Mouse (Mus musculus) v-Abl transformed pro-B cells (cell line): ENCODE results near the gene Ccr9.
"Not testable (repeated sequence)": the region's sequence is repeated elsewhere in the genome, so short reads cannot be mapped to it uniquely, and the experiment has no call there.

Experiments used
- in situ Hi-C, 2 experiments: fragments of 400-800 bp; cut with MboI; formaldehyde crosslinking; loops; one replicate each; pipeline ENCODE4 v1.15.1; 2025; ENCODE audit not compliant: unreplicated experiment in 2 of 2

Gene Ccr9

DNA sequence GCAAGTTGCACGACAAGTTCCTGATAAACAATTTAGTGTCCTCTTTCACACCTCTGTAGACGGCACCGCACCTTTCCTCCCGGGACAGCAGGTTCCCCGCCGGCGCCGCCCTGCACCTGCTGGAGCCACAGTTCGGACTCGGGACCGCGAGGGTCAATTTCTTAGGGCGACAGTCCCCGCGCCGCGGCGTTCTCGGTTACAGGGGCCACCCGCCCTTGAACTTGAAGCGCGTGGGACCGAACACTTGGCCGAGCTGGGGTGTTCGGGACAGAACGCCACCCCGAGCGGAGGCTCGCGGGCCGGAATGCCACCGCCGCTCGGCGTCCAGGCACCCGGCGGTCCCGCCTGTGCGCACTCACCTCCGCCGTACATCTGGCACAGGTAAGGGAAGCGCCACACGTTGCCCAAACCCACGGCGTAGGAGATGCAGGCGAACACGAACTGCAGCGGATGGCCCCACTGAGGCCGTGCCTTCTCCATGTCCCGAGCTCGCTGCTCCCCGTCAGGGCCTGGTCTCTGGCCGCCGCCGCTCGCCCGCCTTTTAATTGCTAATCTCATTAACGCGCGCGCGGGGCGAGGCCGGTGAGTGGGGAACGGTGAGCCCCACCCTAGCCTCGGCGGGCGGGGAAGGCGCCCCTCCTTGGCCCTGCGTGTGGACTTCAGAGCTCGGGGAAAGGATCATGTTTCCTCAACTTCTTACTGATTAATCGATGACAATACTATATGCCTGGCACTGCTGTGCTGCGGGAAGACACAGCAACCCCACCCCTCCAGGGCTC, at the start of gene Ccr9, which contains the start of gene Slc6a20a:
TSS of gene Ccr9 (plus strand) at position 113 of the 779 bp plus-strand sequence.
TSS of gene Slc6a20a (minus strand) at position 559 of the 779 bp plus-strand sequence.
- in situ Hi-C loops: no loop called here

DNA sequence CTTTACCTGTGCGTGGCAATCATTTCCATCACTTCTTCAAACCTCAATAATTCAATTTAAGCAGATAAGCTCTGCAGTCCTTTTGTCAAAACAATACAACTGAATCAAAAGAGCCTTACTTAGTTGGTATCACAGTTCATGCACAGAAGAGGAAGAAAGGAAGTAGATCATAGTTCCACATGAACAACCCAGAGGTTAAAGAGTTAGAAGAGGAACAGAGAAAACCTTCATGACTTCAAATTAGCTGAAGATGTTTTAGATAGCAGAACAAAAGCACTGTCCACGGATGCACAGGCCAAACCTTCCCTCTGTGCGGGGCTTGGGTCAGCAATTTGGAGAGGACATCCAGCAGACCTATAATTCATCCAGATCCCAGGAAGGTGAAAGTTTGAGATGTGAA, 46.6 kb upstream of the Ccr9 start:
- in situ Hi-C loops: no loop called here

GRCm38 (mm10) chr9:123632281-123632680, 46.0 kb upstream of the Ccr9 start, which contains the start of gene Slc6a20b:
Gene Slc6a20b (minus strand): TSS chr9:123632565.
- in situ Hi-C loops: no loop called here

- in situ Hi-C loops: no loop called here
Observed at GRCm38 (mm10) chr9:123632993-123633392, 45.2 kb upstream of the Ccr9 start.

- in situ Hi-C loops: no loop called here
Observed at GRCm38 (mm10) chr9:123636771-123637170, 41.5 kb upstream of the Ccr9 start.

DNA sequence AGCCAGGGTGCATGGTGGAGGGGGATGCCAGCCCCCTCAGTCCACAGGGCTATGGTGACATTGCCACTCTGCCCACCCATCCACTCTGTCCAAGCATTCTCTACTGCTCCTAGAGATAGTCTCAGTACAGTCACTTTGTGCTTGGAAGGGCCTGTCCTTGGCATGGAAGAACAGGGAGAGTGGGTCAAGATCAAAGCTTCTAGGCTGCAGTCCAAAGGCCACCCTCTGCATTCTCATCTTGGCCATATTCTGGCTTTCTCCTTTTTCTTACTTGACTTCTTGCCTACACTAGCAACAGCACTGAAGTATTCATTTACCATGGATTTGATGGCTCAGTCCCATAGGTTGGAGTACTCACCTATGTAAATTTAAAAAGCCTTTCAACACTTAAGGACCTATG, 40.0 kb upstream of the Ccr9 start:
- in situ Hi-C loops: no loop called here

GRCm38 (mm10) chr9:123638668-123639089, 39.6 kb upstream of the Ccr9 start:
- in situ Hi-C loops: no loop called here

DNA sequence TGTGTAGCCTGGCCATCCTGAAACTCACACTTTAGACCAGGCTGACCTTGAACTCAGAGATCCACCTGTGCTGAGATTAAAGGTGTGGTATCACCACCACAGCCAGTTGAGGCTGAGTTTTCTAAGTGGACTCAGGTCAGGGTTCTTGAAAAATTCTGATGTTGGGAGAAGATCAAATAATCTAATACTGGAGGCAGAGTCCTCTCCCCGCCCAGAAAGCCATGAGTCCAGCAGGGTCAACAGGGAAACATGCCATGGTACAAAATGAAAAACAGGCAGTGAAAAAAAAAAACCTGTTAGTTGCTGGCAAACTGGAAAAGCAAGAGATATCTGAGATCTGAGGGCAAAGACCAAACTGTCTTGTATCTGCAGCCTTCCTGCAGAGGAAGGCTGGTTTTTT, 38.1 kb upstream of the Ccr9 start:
- in situ Hi-C loops: no loop called here

GRCm38 (mm10) chr9:123649785-123650511, 28.3 kb upstream of the Ccr9 start:
- in situ Hi-C loops: no loop called here

DNA sequence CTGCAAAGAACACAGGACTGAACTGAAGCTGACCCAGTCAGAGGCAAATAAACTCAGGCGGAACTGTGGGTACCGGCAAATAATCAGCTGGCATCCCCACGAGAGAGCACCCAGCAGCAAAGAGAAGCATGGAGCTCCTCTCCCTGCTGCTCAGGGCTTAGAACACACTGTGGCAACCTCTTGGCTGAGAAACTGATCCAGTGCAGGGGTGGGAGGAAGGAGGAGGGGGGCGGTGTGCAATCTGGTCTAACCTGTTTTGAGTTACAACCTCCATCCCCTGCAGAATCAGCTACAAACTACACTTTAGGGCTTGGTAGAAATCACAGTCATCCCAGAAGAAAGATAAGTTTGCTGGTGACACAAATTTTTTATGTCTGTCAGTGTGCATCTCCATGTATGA, 26.9 kb upstream of the Ccr9 start:
- in situ Hi-C loops: no loop called here

- in situ Hi-C loops: no loop called here
Observed at GRCm38 (mm10) chr9:123657457-123657856, 20.8 kb upstream of the Ccr9 start.

DNA sequence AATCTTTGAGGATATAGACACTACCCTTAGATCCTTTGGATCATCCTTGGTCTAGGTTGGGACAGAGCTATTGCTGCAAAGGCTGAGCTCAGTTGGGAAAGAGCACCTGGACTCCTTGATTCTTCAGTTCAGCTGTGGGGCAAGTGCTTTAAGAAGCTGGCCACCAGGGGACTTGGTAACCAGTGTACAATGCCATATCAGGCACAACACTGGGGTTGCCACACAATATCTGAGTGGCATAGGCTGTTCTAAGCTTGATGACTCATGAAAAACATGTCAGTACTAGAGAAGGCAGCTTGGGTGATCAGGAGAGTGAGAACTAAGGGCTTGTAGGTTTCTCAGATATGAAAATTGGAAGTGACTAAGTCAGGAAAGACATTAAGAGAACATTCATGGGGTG, 19.3 kb upstream of the Ccr9 start:
- in situ Hi-C loops: no loop called here

DNA sequence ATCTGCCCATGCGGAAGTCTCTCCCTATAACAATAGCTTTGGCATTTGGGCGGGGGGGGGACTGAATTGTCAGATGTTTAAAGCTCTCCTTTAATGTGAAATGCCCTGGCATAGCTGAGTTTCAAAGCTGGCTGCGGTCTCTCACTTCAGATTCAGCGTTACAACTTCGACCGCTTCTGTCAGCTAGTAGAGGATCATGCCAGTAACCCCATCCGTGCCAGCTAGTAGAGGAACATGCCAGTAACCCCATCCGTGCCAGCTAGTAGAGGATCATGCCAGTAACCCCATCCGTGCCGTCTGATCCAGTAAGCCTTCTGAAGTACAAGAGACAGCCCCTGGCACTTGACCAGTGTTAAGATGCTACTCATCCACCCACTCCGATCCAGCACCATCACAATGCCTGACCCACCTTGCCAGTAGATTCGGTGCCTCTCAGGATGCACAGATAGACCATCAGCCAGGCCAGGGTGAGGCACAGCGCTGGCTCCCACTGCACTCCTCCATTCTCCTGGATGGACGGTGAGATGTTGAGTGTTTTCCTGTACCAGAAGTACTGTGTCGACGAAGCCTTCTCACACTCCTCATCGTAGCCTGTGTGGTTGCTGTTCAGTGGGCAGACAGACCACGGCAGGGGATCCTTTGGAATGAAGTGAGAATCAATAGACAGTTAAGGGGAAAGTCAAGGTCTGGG, 18.1 kb upstream of the Ccr9 start:
- in situ Hi-C loops: not testable (repeated sequence)

- in situ Hi-C loops: loop anchor here (5.0 kb wide), 2 partner anchors 107 to 127 kb away; no protein-coding TSS in a partner anchor
Observed at GRCm38 (mm10) chr9:123665645-123666044, 12.6 kb upstream of the Ccr9 start.

DNA sequence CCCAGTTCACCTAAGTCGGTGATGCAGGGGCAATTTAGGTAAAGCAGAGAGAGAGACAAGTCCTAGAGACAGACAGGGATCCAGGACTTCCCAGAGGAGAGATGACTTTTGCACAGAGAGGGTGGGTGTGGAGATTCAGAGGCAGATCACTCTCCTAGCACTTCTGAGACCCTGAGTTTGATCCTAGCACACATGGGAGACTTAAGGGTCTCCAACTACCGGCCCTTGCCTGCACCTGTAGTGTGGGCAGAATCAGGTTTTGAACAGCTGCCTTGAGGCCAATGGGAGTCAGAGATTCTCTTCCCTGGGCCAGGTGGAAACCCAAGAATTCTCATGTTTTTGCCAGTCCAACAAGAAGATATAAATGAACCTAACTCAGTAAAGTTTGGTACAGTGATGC, 959 bp downstream of the Ccr9 start:
- in situ Hi-C loops: no loop called here

GRCm38 (mm10) chr9:123683704-123684103, 5.5 kb downstream of the Ccr9 start:
- in situ Hi-C loops: no loop called here

DNA sequence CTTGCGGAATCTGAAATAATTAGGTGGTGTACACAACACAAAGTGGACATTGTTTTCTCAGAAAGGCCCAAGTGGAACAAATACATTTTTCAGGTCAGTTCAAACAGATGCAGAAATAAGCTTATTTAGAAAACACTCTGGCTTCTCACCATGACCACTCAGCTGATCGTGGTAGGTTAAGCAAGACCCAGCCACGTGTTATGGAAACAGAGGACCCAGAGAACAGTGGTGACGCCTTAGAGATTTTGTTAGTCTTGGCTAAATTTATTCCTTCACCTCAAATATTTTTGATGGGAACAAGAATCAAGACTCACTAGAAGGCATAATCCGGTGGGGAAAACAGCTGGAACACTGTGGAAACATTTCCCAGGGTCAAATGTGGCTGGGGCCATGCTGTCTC, 8.0 kb downstream of the Ccr9 start:
- in situ Hi-C loops: no loop called here

DNA sequence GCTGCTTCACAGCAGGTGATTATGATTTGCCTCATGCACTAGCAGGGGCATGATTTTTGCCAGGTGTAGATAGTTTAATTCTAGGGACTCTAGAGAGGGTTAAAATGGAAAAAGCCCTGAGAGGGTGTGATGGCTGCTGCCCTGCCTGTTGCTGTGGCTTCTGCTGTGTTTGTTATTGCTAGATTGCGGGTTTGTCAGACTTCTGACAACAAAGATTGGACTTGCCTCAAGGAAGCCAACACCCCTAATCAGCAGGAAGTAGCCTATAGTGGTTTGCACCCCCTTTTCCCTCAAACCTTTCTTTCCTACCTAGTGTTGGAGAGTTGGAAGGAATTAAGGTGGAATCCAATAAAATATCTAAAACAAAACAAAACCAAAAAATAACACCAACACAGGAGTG, 10.0 kb downstream of the Ccr9 start:
- in situ Hi-C loops: no loop called here

DNA sequence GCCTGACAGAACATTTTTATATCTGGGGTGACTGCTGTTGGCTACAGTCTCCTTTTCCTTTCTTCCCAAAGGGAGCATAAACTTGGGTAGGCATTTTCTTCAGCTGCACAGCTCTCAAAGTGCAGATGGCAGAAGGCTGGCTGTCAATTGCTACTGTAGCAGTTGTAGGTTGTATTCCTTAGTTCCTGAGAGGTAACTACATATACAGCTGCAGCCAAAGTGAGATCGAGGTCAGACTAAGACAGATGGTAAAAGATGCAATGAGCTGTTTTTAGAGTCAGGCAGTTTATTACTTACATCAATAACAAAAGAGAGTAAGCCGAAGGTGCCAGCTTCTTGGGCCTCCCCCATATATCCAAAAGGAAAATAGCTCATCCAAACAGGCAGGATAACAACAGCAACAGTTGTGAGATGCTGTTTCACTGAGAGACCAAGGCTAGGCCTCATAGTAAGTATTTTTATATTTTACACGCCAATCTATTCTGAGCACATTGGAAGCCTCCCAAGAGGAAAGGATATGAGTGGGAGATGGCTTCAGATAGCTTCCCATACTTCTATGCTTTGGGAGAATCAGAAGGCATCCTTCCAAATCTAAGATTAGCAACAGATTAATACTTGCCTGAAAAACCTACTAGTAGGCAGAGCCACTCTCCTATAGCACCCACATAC, 17.5 kb downstream of the Ccr9 start:
- in situ Hi-C loops: no loop called here

GRCm38 (mm10) chr9:123701822-123702221, 23.6 kb downstream of the Ccr9 start:
- in situ Hi-C loops: loop anchor here in 1 of 2 experiments (10.0 kb wide), 1 partner anchor 63 kb away; no protein-coding TSS in a partner anchor
